ENCODE assay signal across 19 mouse cellular contexts in the genomic region with DNA sequence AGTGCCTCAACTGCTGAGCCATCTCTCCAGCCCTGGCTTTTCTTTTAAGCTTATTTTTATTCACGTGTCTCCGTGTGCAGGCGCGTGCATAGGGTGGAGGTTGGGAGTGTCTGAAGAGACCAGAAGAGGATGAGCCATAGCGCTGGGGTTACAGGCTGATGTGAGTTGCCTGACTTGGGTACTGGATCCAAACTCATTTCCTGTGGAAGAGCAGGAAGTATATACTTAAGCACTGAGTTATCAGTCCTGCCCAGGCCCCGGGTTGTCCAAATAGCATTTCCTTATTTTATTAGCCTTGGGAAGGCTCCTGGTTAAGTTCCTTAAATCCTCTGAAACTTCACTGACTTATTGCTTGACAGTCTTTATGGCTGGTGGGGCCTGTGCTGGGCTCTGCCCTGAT. TPM values are rescaled to one million over a fixed set of nuclear protein-coding genes. Genes with fewer than 3 reads are reported as not detected.
A peak's percentile ranks its signal among the peaks of the same experiment; 100 is the strongest.
DNase-seq lines count a peak whose midpoint lies in the region; ATAC-seq and TF ChIP-seq lines count a peak whose summit lies in the region.
"Had no signal": no experiment of that assay in that cellular context is flagged by ENCODE, and none has a peak within 500 bp of the region (broad histone marks: within the 10 kb centered on the region; RNA-seq: fewer than 3 reads in every experiment).

No protein-coding gene starts in this region.

- H3K9ac ChIP-seq in intestine, embryonic 16.5 days (ENCODE audit: low read depth, low read length), result no peak overlapping the region
- no peak overlapping the region for H3K9ac ChIP-seq in intestine, embryonic 15.5 days
- H3K9ac ChIP-seq in MEL (ENCODE audit: control insufficient read depth, low read depth, low read length, poor library complexity, severe bottlenecking), result no peak overlapping the region
- no peak overlapping the region for H3K9ac ChIP-seq in lung, embryonic 16.5 days (ENCODE audit: low read length)
- H3K9ac ChIP-seq: kidney, embryonic 15.5 days had no signal

- TF ChIP-seq POLR2A in MEL (IDR thresholded peaks at IDR 0.05; ENCODE audit: control insufficient read depth in 1 of 2, insufficient read depth in 1 of 2, low read depth in 1 of 2, low read length in 2 of 2, poor library complexity in 1 of 2), result no peak

- peak; percentile 54 for DNase-seq in MEL (ENCODE audit: low read depth, low spot score)
- no peak for DNase-seq in urinary bladder, adult 18-20 months (ENCODE audit: low spot score in 2 of 2)
- DNase-seq in retina, postnatal 1 day, result no peak
- DNase-seq in thymus, postnatal 14 days, result no peak
- DNase-seq: adrenal gland, postnatal 36 days; cerebellum, adult 9-10 months; gastrocnemius, postnatal 10 days; heart, postnatal 4 days; layer of hippocampus, postnatal 36 days; right cerebral cortex, adult 18-20 months; spleen, adult 18-20 months had no signal

- H3K9me3 ChIP-seq in intestine, embryonic 16.5 days (ENCODE audit: control insufficient read depth, low read length), result no peaks in the 10 kb centered on the region
- H3K9me3 ChIP-seq in intestine, embryonic 15.5 days, result no peaks in the 10 kb centered on the region
- no peaks in the 10 kb centered on the region for H3K9me3 ChIP-seq in MEL (replicated peaks; ENCODE audit: insufficient read depth, low read length)
- H3K9me3 ChIP-seq in lung, embryonic 16.5 days (ENCODE audit: control insufficient read depth, low read length), result no peaks in the 10 kb centered on the region
- H3K9me3 ChIP-seq: kidney, embryonic 15.5 days had no signal

- no peak overlapping the region for H3K27ac ChIP-seq in intestine, embryonic 16.5 days (ENCODE audit: low read length)
- no peak overlapping the region for H3K27ac ChIP-seq in intestine, embryonic 15.5 days
- peak overlapping the region; percentile 25; the same call in 1 of the 2 replicates for H3K27ac ChIP-seq in MEL (ENCODE audit: control insufficient read depth, low read depth, low read length)
- peak overlapping the region; percentile 79 for H3K27ac ChIP-seq in brown adipose tissue, adult 24 weeks (replicated peaks; ENCODE audit: low read depth, low read length)
- H3K27ac ChIP-seq in lung, embryonic 16.5 days (ENCODE audit: low read length), result no peak overlapping the region
- H3K27ac ChIP-seq: hindbrain, postnatal 0 days; macrophage had no signal

- peaks cover 17% of the 10 kb centered on the region for H3K4me1 ChIP-seq in intestine, embryonic 16.5 days (ENCODE audit: control insufficient read depth, insufficient read depth, low read length)
- peaks cover 13% of the 10 kb centered on the region; the same call in 1 of the 2 replicates for H3K4me1 ChIP-seq in intestine, embryonic 15.5 days (replicated peaks)
- H3K4me1 ChIP-seq in MEL (ENCODE audit: control insufficient read depth in 1 of 2, insufficient read depth in 2 of 2, low read length in 2 of 2), result peaks cover 0 to 3% of the 10 kb centered on the region in 2 experiments; a peak in 2 of 4 replicates
- H3K4me1 ChIP-seq in brown adipose tissue, adult 24 weeks (ENCODE audit: control insufficient read depth, insufficient read depth, insufficient read length, low read length), result peaks cover 33% of the 10 kb centered on the region
- peaks cover 25% of the 10 kb centered on the region for H3K4me1 ChIP-seq in lung, embryonic 16.5 days (replicated peaks; ENCODE audit: control insufficient read depth, insufficient read depth, low read length)

- H3K27me3 ChIP-seq in intestine, embryonic 16.5 days (replicated peaks; ENCODE audit: control insufficient read depth, insufficient read depth, low read length), result no peaks in the 10 kb centered on the region
- H3K27me3 ChIP-seq in intestine, embryonic 15.5 days (replicated peaks), result no peaks in the 10 kb centered on the region
- H3K27me3 ChIP-seq in MEL (ENCODE audit: control insufficient read depth in 1 of 2, insufficient read depth in 2 of 2, low read length in 2 of 2), result no peaks in the 10 kb centered on the region
- H3K27me3 ChIP-seq in lung, embryonic 16.5 days (ENCODE audit: control insufficient read depth, insufficient read depth, low read depth, low read length), result no peaks in the 10 kb centered on the region
- H3K27me3 ChIP-seq: kidney, embryonic 15.5 days had no signal

- no peaks in the 10 kb centered on the region for H3K79me2 ChIP-seq in MEL (ENCODE audit: control insufficient read depth, insufficient read depth, low read length, poor library complexity)

- no peak for TF ChIP-seq RAD21 in MEL (IDR thresholded peaks at IDR 0.05; ENCODE audit: low read depth, low read length)

- 0 out of 2 replicates have a peak, but pooled peaks have one; percentile 6 for ATAC-seq in intestine, embryonic 16.5 days
- ATAC-seq in intestine, embryonic 15.5 days, result no peak
- ATAC-seq in lung, embryonic 16.5 days (ENCODE audit: low read depth), result peak; percentile 32; the same call in 1 of the 2 replicates
- ATAC-seq: hindbrain, postnatal 0 days; midbrain, embryonic 16.5 days had no signal

- TF ChIP-seq CTCF in MEL (IDR thresholded peaks at IDR 0.05 in 2 of 3, conservative IDR thresholded peaks at IDR 0.05 in 1 of 3; ENCODE audit: control insufficient read depth in 1 of 3, insufficient read depth in 1 of 3, low read depth in 2 of 3, low read length in 3 of 3, poor library complexity in 1 of 3, severe bottlenecking in 1 of 3), result no peak

- 71% methylated on average over 6 of the region's 6 CpGs for WGBS in intestine, embryonic 16.5 days
- 62% methylated on average over 6 of the region's 6 CpGs for WGBS in intestine, embryonic 15.5 days
- WGBS in lung, embryonic 16.5 days, result 62% methylated on average over 6 of the region's 6 CpGs

- peak; percentile 14 to 49; a peak in 2 of 4 replicates for TF ChIP-seq EP300 in MEL (IDR thresholded peaks at IDR 0.05; ENCODE audit: low read depth in 1 of 2, low read length in 2 of 2)

- H3K36me3 ChIP-seq in intestine, embryonic 16.5 days (ENCODE audit: control insufficient read depth, insufficient read depth, low read length), result 0 out of 2 replicates have a peak, but pooled peaks cover 4% of the 10 kb centered on the region
- no peaks in the 10 kb centered on the region; the same call in 1 of the 2 replicates for H3K36me3 ChIP-seq in intestine, embryonic 15.5 days
- peaks cover 14 to 33% of the 10 kb centered on the region in 2 experiments for H3K36me3 ChIP-seq in MEL (ENCODE audit: control insufficient read depth in 1 of 2, insufficient read depth in 2 of 2, low read length in 2 of 2)
- H3K36me3 ChIP-seq in lung, embryonic 16.5 days (ENCODE audit: control insufficient read depth, insufficient read depth, low read length), result peaks cover 10% of the 10 kb centered on the region

- H3K4me2 ChIP-seq in intestine, embryonic 16.5 days (ENCODE audit: low read depth, low read length), result no peak overlapping the region
- no peak overlapping the region for H3K4me2 ChIP-seq in intestine, embryonic 15.5 days (replicated peaks)
- no peak overlapping the region for H3K4me2 ChIP-seq in lung, embryonic 16.5 days (ENCODE audit: low read depth, low read length)
- H3K4me2 ChIP-seq: kidney, embryonic 15.5 days had no signal

- H3K4me3 ChIP-seq in intestine, embryonic 16.5 days (ENCODE audit: low read length), result no peak overlapping the region
- no peak overlapping the region for H3K4me3 ChIP-seq in intestine, embryonic 15.5 days (replicated peaks)
- H3K4me3 ChIP-seq in MEL (ENCODE audit: control insufficient read depth in 1 of 2, insufficient read depth in 1 of 2, low read depth in 2 of 2, low read length in 2 of 2), result no peak overlapping the region
- H3K4me3 ChIP-seq in brown adipose tissue, adult 24 weeks (ENCODE audit: insufficient read depth, low read depth, low read length), result no peak overlapping the region
- H3K4me3 ChIP-seq in lung, embryonic 16.5 days (ENCODE audit: low read length), result no peak overlapping the region
- H3K4me3 ChIP-seq: kidney, embryonic 15.5 days had no signal

TF ChIP-seq in MEL, 35 proteins besides CTCF, POLR2A, EP300 and RAD21:
- TF ChIP-seq TAL1 (IDR thresholded peaks at IDR 0.05; ENCODE audit: low read length) (peak; percentile 81), ELF1 (IDR thresholded peaks at IDR 0.05; ENCODE audit: low read depth, low read length) (no peak), TCF12 (IDR thresholded peaks at IDR 0.05; ENCODE audit: low read depth, low read length) (peak; percentile 53), GATA1 (IDR thresholded peaks at IDR 0.05; ENCODE audit: low read depth, low read length) (peak; percentile 32; the same call in 1 of the 2 replicates), TBP (IDR thresholded peaks at IDR 0.05; ENCODE audit: low read depth, low read length) (no peak), ZKSCAN1 (IDR thresholded peaks at IDR 0.05; ENCODE audit: low read depth, low read length) (no peak)

RNA-seq across cellular contexts. Expression of gene Akap5, which starts 14.7 kb away (rescaled TPM):
- 2.6 and 2.8 TPM in 2 replicates for polyA plus RNA-seq in intestine, embryonic 16.5 days (2015; fragmentation: Nextera tagmentation; extraction: Ambion mirVana)
- 2.7 and 3.3 TPM in 2 replicates for polyA plus RNA-seq in intestine, embryonic 15.5 days (2015; fragmentation: Nextera tagmentation; extraction: Ambion mirVana)
- 0.69 and 0.72 TPM in 2 replicates for total RNA-seq in MEL (2012; rRNA removed)
- polyA plus RNA-seq in MEL (2012; ENCODE audit: insufficient read depth in 1 of 2, insufficient read length in 2 of 2, low read depth in 1 of 2, low replicate concordance in 2 of 2, missing spikeins in 1 of 2), result under 1 TPM in 1 of 2 experiments, not detected in 1; 0.65 TPM
- polyA plus RNA-seq in brown adipose tissue, adult 24 weeks (2012; ENCODE audit: insufficient read depth, insufficient read length, missing spikeins), result 0.71 and 0.87 TPM in 2 replicates
- 35.7 and 43.7 TPM in 2 replicates for polyA plus RNA-seq in lung, embryonic 16.5 days (2015; fragmentation: Nextera tagmentation; extraction: Ambion mirVana)

RNA-seq across cellular contexts. Expression of gene Mthfd1, which starts 54.9 kb away (rescaled TPM):
- polyA plus RNA-seq in intestine, embryonic 16.5 days (2015; fragmentation: Nextera tagmentation; extraction: Ambion mirVana), result 93.6 and 98.8 TPM in 2 replicates
- 102 TPM in 2 replicates for polyA plus RNA-seq in intestine, embryonic 15.5 days (2015; fragmentation: Nextera tagmentation; extraction: Ambion mirVana)
- total RNA-seq in MEL (2012; rRNA removed), result 217 and 231 TPM in 2 replicates
- polyA plus RNA-seq in MEL (2012; ENCODE audit: insufficient read depth in 1 of 2, insufficient read length in 2 of 2, low read depth in 1 of 2, low replicate concordance in 2 of 2, missing spikeins in 1 of 2), result 100 to 1,000 TPM in 1 of 2 experiments, not detected in 1; 208 TPM
- 14.7 and 15.1 TPM in 2 replicates for polyA plus RNA-seq in brown adipose tissue, adult 24 weeks (2012; ENCODE audit: insufficient read depth, insufficient read length, missing spikeins)
- 92.9 and 93.2 TPM in 2 replicates for polyA plus RNA-seq in lung, embryonic 16.5 days (2015; fragmentation: Nextera tagmentation; extraction: Ambion mirVana)

RNA-seq across cellular contexts. Expression of gene Zbtb25, which starts 59.4 kb away (rescaled TPM):
- polyA plus RNA-seq in intestine, embryonic 16.5 days (2015; fragmentation: Nextera tagmentation; extraction: Ambion mirVana), result 8.8 and 9.4 TPM in 2 replicates
- 11.7 and 12.4 TPM in 2 replicates for polyA plus RNA-seq in intestine, embryonic 15.5 days (2015; fragmentation: Nextera tagmentation; extraction: Ambion mirVana)
- 5.1 and 5.5 TPM in 2 replicates for total RNA-seq in MEL (2012; rRNA removed)
- polyA plus RNA-seq in MEL (2012; ENCODE audit: insufficient read depth in 1 of 2, insufficient read length in 2 of 2, low read depth in 1 of 2, low replicate concordance in 2 of 2, missing spikeins in 1 of 2), result 10 to 100 TPM in 1 of 2 experiments, not detected in 1; 12.3 TPM
- 7.3 and 10.2 TPM in 2 replicates for polyA plus RNA-seq in brown adipose tissue, adult 24 weeks (2012; ENCODE audit: insufficient read depth, insufficient read length, missing spikeins)
- 14.6 and 16.9 TPM in 2 replicates for polyA plus RNA-seq in lung, embryonic 16.5 days (2015; fragmentation: Nextera tagmentation; extraction: Ambion mirVana)

Comparison
In these comparisons a context has a peak if more than half of its experiments do, and no peak if none do; other contexts are left out.
1. H3K27ac ChIP-seq: peak in MEL (single experiment) and brown adipose tissue, adult 24 weeks (single experiment); none in intestine, embryonic 16.5 days (single experiment), intestine, embryonic 15.5 days (single experiment) and lung, embryonic 16.5 days (single experiment).